Mouse (Mus musculus): ENCODE measurements around the gene Meig1. TPM values are rescaled to one million over a fixed set of nuclear protein-coding genes. Genes with fewer than 3 reads are reported as not detected.
A peak's percentile ranks its signal among the peaks of the same experiment; 100 is the strongest.

Meig1 gene
- 3.9 and 20.3 TPM in 2 replicates for polyA plus RNA-seq (2014; fragmentation: Nextera tagmentation; extraction: Ambion mirVana)

DNA sequence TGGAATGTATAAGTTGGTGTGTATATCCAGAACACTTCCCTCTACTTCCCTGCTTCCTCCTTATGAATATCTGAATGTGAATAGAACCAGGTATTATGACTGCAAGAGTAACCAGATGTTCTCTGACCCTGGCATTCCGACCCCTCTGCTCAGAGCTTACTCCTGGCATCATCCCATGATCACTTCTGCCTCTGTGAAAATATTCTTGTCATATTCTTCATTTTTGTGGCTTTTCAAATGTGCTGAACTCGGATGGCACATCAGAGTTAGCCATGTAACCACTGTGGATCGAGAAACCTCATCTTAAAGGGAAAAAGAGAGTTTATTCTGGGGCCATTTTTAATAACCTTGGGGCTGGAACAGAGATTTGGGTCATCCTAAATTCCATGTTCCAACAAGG is at the start of gene Meig1:
Gene Meig1 (minus strand): TSS at position 101 of the 400 bp plus-strand sequence.
- no peak within 1 kb of the TSS for H3K4me3 ChIP-seq (ENCODE audit: low read depth, low read length)
- ATAC-seq (ENCODE audit: low read depth): no peak
- WGBS: 69% methylated on average over 3 of the region's 3 CpGs
- no peak within 1 kb of the TSS for H3K27ac ChIP-seq (replicated peaks; ENCODE audit: low read depth, low read length)
- H3K9ac ChIP-seq (ENCODE audit: low read depth, low read length): no peak within 1 kb of the TSS
- peak within 1 kb of the TSS; percentile 92; the same call in 1 of the 2 replicates for H3K4me2 ChIP-seq (ENCODE audit: low read depth, low read length)
- H3K9me3 ChIP-seq (ENCODE audit: control insufficient read depth, low read length): no peaks in the 10 kb centered on the region
- H3K36me3 ChIP-seq (ENCODE audit: control insufficient read depth, insufficient read depth, low read length): no peaks in the 10 kb centered on the region
- H3K4me1 ChIP-seq (ENCODE audit: control insufficient read depth, insufficient read depth, low read length): 0 out of 2 replicates have a peak, but pooled peaks cover 2% of the 10 kb centered on the region
- DNase-seq (ENCODE audit: low spot score): no peak
- no peaks in the 10 kb centered on the region; the same call in 1 of the 2 replicates for H3K27me3 ChIP-seq (replicated peaks; ENCODE audit: control insufficient read depth, insufficient read depth, low read length)

DNA sequence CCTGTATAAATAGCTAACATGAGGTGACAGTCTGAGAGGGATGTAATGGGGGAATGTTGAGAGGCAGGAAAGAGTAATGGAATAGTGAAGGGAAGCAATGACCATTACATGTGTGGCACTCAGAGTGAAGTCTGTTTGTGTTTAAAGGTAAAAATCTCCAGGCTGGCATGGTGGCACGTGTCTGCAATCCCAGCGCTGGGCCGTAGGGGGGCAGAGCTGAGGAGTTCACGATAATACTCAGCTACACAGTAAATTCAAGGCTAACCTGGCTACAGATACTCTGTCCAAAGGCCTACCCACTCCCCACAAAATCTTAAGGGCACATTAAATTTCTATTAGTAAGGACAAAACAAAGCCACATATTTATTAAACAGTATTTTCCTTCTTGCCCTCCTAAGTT is 34.1 kb upstream of the Meig1 start:
- 84% methylated on average over 4 of the region's 4 CpGs for WGBS
- Histone ChIP-seq H3K27me3 (replicated peaks; ENCODE audit: control insufficient read depth, insufficient read depth, low read length) (no peaks in the 10 kb centered on the region), H3K9ac (ENCODE audit: low read depth, low read length) (no peak overlapping the region), H3K9me3 (ENCODE audit: control insufficient read depth, low read length) (no peaks in the 10 kb centered on the region), H3K27ac (replicated peaks; ENCODE audit: low read depth, low read length) (no peak overlapping the region), H3K4me1 (ENCODE audit: control insufficient read depth, insufficient read depth, low read length) (no peaks in the 10 kb centered on the region), H3K4me2 (ENCODE audit: low read depth, low read length) (no peak overlapping the region), H3K4me3 (ENCODE audit: low read depth, low read length) (no peak overlapping the region), H3K36me3 (ENCODE audit: control insufficient read depth, insufficient read depth, low read length) (peaks cover 49% of the 10 kb centered on the region)
- DNase-seq (ENCODE audit: low spot score) (no peak), ATAC-seq (ENCODE audit: low read depth) (no peak)

DNA sequence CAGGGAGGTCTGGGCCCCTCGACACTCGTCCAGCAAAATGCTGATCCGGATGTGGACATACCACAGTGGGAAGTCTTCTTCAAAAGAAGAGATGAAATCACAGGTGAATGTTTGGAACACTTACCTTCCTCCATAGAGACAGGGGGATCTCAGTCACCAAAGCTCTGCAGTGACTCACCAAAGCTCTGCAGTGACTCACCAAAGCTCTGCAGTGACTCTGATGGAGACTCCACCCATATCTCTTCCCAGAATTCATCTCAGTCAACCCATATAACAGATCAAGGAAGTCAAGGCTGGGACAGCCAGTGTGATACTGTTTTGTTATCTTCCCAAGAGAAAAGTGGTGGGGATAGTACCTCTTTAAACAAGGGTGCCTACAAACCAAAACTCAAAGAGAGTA is 30.6 kb upstream of the Meig1 start:
- Histone ChIP-seq H3K4me2 (ENCODE audit: low read depth, low read length) (no peak overlapping the region), H3K36me3 (ENCODE audit: control insufficient read depth, insufficient read depth, low read length) (peaks cover 29% of the 10 kb centered on the region; the same call in 1 of the 2 replicates), H3K4me3 (ENCODE audit: low read depth, low read length) (no peak overlapping the region), H3K4me1 (ENCODE audit: control insufficient read depth, insufficient read depth, low read length) (no peaks in the 10 kb centered on the region), H3K9ac (ENCODE audit: low read depth, low read length) (no peak overlapping the region), H3K27ac (replicated peaks; ENCODE audit: low read depth, low read length) (no peak overlapping the region), H3K9me3 (ENCODE audit: control insufficient read depth, low read length) (no peaks in the 10 kb centered on the region), H3K27me3 (replicated peaks; ENCODE audit: control insufficient read depth, insufficient read depth, low read length) (no peaks in the 10 kb centered on the region)
- 85% methylated on average over 3 of the region's 3 CpGs for WGBS
- ATAC-seq (ENCODE audit: low read depth) (no peak), DNase-seq (ENCODE audit: low spot score) (no peak)

DNA sequence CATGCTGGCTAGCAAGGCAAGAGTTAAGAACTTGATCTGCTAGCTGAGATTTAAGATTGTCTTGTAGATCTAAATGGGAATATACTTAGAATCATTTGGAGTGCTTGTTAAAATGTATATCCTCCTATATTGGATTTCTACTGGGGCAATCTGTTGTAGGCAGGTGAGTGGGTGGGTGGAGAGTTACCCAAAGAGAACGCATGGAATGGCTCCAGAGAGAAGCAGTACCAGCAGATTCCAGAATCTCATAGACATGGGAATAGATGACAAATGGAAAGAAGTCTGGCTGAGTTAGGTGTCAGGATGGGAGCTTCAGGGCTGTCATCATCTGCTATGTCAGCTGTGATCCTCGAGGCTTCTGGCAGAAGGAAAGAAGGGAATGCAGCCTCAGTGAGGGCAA is 27.0 kb upstream of the Meig1 start:
- no peak overlapping the region for H3K9ac ChIP-seq (ENCODE audit: low read depth, low read length)
- no peaks in the 10 kb centered on the region for H3K27me3 ChIP-seq (replicated peaks; ENCODE audit: control insufficient read depth, insufficient read depth, low read length)
- no peak for ATAC-seq (ENCODE audit: low read depth)
- H3K4me2 ChIP-seq (ENCODE audit: low read depth, low read length): no peak overlapping the region
- 80% methylated on average over 2 of the region's 2 CpGs for WGBS
- no peaks in the 10 kb centered on the region for H3K4me1 ChIP-seq (ENCODE audit: control insufficient read depth, insufficient read depth, low read length)
- no peaks in the 10 kb centered on the region for H3K9me3 ChIP-seq (ENCODE audit: control insufficient read depth, low read length)
- no peak overlapping the region for H3K27ac ChIP-seq (replicated peaks; ENCODE audit: low read depth, low read length)
- 0 out of 2 replicates have a peak, but pooled peaks cover 14% of the 10 kb centered on the region for H3K36me3 ChIP-seq (ENCODE audit: control insufficient read depth, insufficient read depth, low read length)
- H3K4me3 ChIP-seq (ENCODE audit: low read depth, low read length): no peak overlapping the region
- no peak for DNase-seq (ENCODE audit: low spot score)

DNA sequence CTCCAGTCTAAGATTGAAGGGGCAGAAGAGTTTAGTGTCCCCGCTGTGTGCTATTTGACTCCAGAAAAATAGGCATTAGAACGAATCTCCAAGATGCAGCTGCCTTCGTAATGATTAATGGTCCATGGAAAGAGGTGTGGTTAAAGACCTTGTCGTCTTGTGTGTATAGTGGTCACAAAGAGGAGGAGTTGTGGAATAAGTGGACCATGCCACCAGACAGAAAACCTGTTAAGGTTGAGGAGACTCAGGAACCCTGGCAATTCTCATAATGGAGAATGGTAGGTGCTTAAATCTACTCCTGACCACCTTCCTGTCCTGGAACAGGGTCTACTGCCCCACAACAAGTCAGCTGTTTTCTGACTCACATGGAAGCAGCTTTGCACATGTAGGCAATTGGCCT is 23.5 kb upstream of the Meig1 start:
- no peaks in the 10 kb centered on the region for H3K4me1 ChIP-seq (ENCODE audit: control insufficient read depth, insufficient read depth, low read length)
- DNase-seq (ENCODE audit: low spot score) (no peak), ATAC-seq (ENCODE audit: low read depth) (no peak)

DNA sequence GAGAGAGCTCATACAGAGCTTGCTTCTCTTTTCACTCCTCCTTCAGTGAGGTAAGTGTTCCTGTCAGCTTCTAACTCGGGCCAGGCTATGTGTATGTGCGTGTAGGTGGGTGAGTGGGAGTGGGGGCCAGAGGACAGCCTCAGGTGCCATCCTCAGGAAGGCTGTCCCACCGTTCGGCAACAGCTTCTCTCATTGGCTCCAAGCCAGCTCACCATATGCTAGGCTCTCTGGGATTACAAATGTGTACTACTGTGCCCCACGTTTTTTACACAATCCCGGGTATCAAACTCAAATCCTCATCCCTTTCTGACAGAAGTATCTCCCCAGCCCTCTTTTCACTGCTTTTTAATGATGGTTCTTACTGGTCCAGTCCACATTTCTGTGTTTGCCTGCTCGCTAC is 21.8 kb upstream of the Meig1 start:
- Histone ChIP-seq H3K27ac (replicated peaks; ENCODE audit: low read depth, low read length) (no peak overlapping the region), H3K4me1 (ENCODE audit: control insufficient read depth, insufficient read depth, low read length) (no peaks in the 10 kb centered on the region), H3K9me3 (ENCODE audit: control insufficient read depth, low read length) (no peaks in the 10 kb centered on the region), H3K36me3 (ENCODE audit: control insufficient read depth, insufficient read depth, low read length) (peaks cover 8% of the 10 kb centered on the region), H3K9ac (ENCODE audit: low read depth, low read length) (no peak overlapping the region), H3K27me3 (replicated peaks; ENCODE audit: control insufficient read depth, insufficient read depth, low read length) (no peaks in the 10 kb centered on the region), H3K4me3 (ENCODE audit: low read depth, low read length) (no peak overlapping the region), H3K4me2 (ENCODE audit: low read depth, low read length) (no peak overlapping the region)
- 66% methylated on average over 6 of the region's 7 CpGs for WGBS
- ATAC-seq (ENCODE audit: low read depth): no peak
- DNase-seq (ENCODE audit: low spot score): no peak

More for the DNA sequence above, 23.5 kb upstream of the Meig1 start:
- H3K27ac ChIP-seq (replicated peaks; ENCODE audit: low read depth, low read length): no peak overlapping the region
- 82% methylated on average over 4 of the region's 4 CpGs for WGBS
- H3K9ac ChIP-seq (ENCODE audit: low read depth, low read length): no peak overlapping the region
- no peak overlapping the region for H3K4me2 ChIP-seq (ENCODE audit: low read depth, low read length)
- H3K4me3 ChIP-seq (ENCODE audit: low read depth, low read length): no peak overlapping the region
- no peaks in the 10 kb centered on the region for H3K9me3 ChIP-seq (ENCODE audit: control insufficient read depth, low read length)
- peaks cover 8% of the 10 kb centered on the region for H3K36me3 ChIP-seq (ENCODE audit: control insufficient read depth, insufficient read depth, low read length)
- H3K27me3 ChIP-seq (replicated peaks; ENCODE audit: control insufficient read depth, insufficient read depth, low read length): no peaks in the 10 kb centered on the region

DNA sequence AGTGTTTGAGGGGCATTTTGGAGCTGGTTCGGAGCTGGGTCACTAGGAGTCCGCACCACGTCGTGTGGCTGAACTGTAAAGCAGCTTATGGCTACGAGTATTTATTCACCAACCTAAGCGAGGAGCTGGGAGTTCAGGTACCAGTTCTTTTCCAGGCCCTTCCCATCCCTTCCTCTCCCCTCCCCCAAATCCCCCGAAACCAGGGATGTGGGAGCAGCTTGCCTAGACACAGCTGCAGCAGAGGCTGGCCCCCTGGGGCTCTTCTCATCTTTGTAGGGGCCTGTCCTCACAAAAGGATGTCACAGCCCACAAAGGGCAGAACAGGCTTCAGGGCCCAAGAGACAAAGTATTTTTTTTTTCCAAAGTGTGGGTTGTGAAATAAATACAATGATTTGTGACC is 15.5 kb upstream of the Meig1 start:
- H3K27me3 ChIP-seq (replicated peaks; ENCODE audit: control insufficient read depth, insufficient read depth, low read length): no peaks in the 10 kb centered on the region
- no peak overlapping the region for H3K9ac ChIP-seq (ENCODE audit: low read depth, low read length)
- no peak for ATAC-seq (ENCODE audit: low read depth)
- WGBS: 40% methylated on average over 7 of the region's 7 CpGs
- no peak overlapping the region for H3K27ac ChIP-seq (replicated peaks; ENCODE audit: low read depth, low read length)
- 0 out of 2 replicates have a peak, but pooled peaks cover 2% of the 10 kb centered on the region for H3K36me3 ChIP-seq (ENCODE audit: control insufficient read depth, insufficient read depth, low read length)
- no peaks in the 10 kb centered on the region for H3K4me1 ChIP-seq (ENCODE audit: control insufficient read depth, insufficient read depth, low read length)
- H3K9me3 ChIP-seq (ENCODE audit: control insufficient read depth, low read length): no peaks in the 10 kb centered on the region
- no peak overlapping the region for H3K4me2 ChIP-seq (ENCODE audit: low read depth, low read length)
- DNase-seq (ENCODE audit: low spot score): peak; percentile 19
- H3K4me3 ChIP-seq (ENCODE audit: low read depth, low read length): no peak overlapping the region

DNA sequence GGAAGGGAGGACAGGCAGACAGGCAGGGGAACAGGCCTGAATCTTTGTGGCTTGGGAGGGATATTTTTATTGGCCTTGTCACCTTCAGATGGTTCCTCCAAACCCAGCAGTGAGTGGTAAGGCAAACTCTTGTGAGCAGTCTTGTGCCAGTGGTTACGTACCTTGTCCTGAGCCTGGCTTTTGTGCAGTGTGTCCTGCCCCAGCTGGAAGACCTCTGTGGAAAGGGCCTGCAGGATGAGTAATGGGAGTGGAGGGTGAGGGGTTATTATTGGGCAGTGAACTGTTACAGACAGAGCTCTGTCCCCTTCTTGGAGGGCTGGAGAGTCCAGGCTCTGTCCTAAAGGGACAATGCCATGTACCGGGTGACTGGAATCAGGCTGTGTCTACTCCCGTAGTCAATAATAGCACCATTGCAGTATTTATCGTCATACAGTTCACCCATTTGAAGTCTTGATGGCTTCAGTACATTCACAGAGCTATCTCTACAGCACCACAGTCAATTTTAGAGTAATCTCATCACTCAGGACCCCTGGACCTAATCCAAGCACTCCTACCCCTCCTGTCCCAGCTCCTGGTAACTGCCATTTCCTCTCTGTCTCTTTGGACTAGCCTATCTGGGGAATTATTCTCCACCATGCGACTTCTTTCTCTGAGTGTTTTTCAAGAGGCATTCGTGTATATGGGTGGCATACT is 13.1 kb upstream of the Meig1 start:
- Histone ChIP-seq H3K27ac (replicated peaks; ENCODE audit: low read depth, low read length) (no peak overlapping the region), H3K9ac (ENCODE audit: low read depth, low read length) (no peak overlapping the region), H3K4me2 (ENCODE audit: low read depth, low read length) (no peak overlapping the region), H3K27me3 (replicated peaks; ENCODE audit: control insufficient read depth, insufficient read depth, low read length) (no peaks in the 10 kb centered on the region), H3K4me3 (ENCODE audit: low read depth, low read length) (no peak overlapping the region), H3K36me3 (ENCODE audit: control insufficient read depth, insufficient read depth, low read length) (no peaks in the 10 kb centered on the region), H3K9me3 (ENCODE audit: control insufficient read depth, low read length) (no peaks in the 10 kb centered on the region), H3K4me1 (ENCODE audit: control insufficient read depth, insufficient read depth, low read length) (no peaks in the 10 kb centered on the region)
- WGBS: 88% methylated on average over 6 of the region's 6 CpGs
- no peak for DNase-seq (ENCODE audit: low spot score)
- no peak for ATAC-seq (ENCODE audit: low read depth)

DNA sequence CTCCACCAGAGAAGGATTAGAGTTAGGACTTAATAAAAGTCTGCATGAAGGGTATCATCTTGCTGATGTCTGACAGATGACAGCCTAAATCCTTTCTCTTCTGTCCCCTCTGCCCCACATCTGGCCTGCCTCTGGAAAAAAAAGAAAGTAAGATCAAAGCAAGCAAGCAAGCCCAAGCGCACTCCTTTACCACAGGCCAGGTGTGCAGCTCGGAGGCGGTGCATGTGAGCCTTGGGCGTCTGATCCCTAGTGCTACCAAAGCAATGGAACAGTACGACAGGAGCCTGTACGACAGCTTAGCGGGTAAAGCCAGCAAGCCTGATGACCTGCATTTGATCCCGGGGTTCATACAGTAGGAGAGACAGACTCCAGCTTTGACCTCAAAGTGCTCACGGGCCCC is 8.5 kb upstream of the Meig1 start:
- WGBS: 58% methylated on average over 9 of the region's 9 CpGs
- peak; percentile 48 for DNase-seq (ENCODE audit: low spot score)

More for the DNA sequence above, 8.5 kb upstream of the Meig1 start:
- Histone ChIP-seq H3K4me3 (ENCODE audit: low read depth, low read length) (no peak overlapping the region), H3K9ac (ENCODE audit: low read depth, low read length) (no peak overlapping the region), H3K36me3 (ENCODE audit: control insufficient read depth, insufficient read depth, low read length) (no peaks in the 10 kb centered on the region), H3K4me1 (ENCODE audit: control insufficient read depth, insufficient read depth, low read length) (no peaks in the 10 kb centered on the region), H3K27ac (replicated peaks; ENCODE audit: low read depth, low read length) (no peak overlapping the region), H3K9me3 (ENCODE audit: control insufficient read depth, low read length) (no peaks in the 10 kb centered on the region), H3K27me3 (replicated peaks; ENCODE audit: control insufficient read depth, insufficient read depth, low read length) (no peaks in the 10 kb centered on the region), H3K4me2 (ENCODE audit: low read depth, low read length) (no peak overlapping the region)
- ATAC-seq (ENCODE audit: low read depth): peak; percentile 75
